Mouse (Mus musculus): ENCODE results near the gene Ttc7b. TPM values are rescaled to one million over a fixed set of nuclear protein-coding genes. Genes with fewer than 3 reads are reported as not detected.
A peak's percentile ranks its signal among the peaks of the same experiment; 100 is the strongest.

Gene Ttc7b
- polyA plus RNA-seq, 1 experiment from 2014 or later = 5.6 TPM

GRCm38 (mm10) chr12:100299322-100299726, 221.3 kb downstream of the Ttc7b start:
- Histone ChIP-seq H3K9ac (no peak overlapping the region), H3K4me3 (replicated peaks) (no peak overlapping the region), H3K27me3 (no peaks in the 10 kb centered on the region), H3K4me2 (replicated peaks) (no peak overlapping the region), H3K36me3 (peaks cover 4% of the 10 kb centered on the region; the same call in 1 of the 2 replicates), H3K9me3 (replicated peaks) (no peaks in the 10 kb centered on the region), H3K4me1 (0 out of 2 replicates have a peak, but pooled peaks cover 2% of the 10 kb centered on the region), H3K27ac (replicated peaks) (0 out of 2 replicates have a peak overlapping the region, but pooled peaks have one; percentile 8)
- WGBS = 80% methylated on average over 8 of the region's 8 CpGs
- ATAC-seq (ENCODE audit: insufficient number of reproducible peaks, low FRiP score, low TSS enrichment, low read depth) = no peak

- H3K9me3 ChIP-seq (replicated peaks) = no peaks in the 10 kb centered on the region
- H3K4me2 ChIP-seq (replicated peaks) = no peak overlapping the region
- ATAC-seq (ENCODE audit: insufficient number of reproducible peaks, low FRiP score, low TSS enrichment, low read depth) = no peak
- H3K4me3 ChIP-seq (replicated peaks) = no peak overlapping the region
- H3K4me1 ChIP-seq = peaks cover 5% of the 10 kb centered on the region
- WGBS = 81% methylated on average over 2 of the region's 2 CpGs
- peaks cover 4% of the 10 kb centered on the region; the same call in 1 of the 2 replicates for H3K36me3 ChIP-seq
- no peaks in the 10 kb centered on the region for H3K27me3 ChIP-seq
- no peak overlapping the region for H3K9ac ChIP-seq
- H3K27ac ChIP-seq (replicated peaks) = 0 out of 2 replicates have a peak overlapping the region, but pooled peaks have one; percentile 8
Measured at GRCm38 (mm10) chr12:100298788-100299187, 221.8 kb downstream of the Ttc7b start.

DNA sequence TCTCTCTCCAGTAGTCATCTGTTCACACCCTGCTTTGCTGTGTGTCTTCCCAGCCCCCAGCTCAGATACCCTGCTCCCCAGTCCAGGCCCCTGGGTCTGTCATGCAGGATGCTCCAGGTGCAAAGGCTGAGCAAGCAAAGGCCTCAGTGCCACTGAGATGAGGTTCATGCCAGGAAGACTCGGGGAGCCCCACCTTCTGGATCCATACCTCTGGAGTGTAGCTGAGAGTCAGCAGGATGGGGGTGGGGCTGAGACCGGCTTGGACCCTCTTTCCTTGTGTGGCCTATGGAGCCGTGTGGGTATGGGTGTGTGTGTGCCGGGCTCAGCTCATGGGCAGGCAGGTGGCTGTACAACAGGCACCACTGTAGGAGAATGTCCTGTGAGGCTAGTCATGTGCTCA, 222.7 kb downstream of the Ttc7b start:
- 87% methylated on average over 4 of the region's 4 CpGs for WGBS
- no peaks in the 10 kb centered on the region for H3K9me3 ChIP-seq (replicated peaks)
- peaks cover 12% of the 10 kb centered on the region for H3K4me1 ChIP-seq
- ATAC-seq (ENCODE audit: insufficient number of reproducible peaks, low FRiP score, low TSS enrichment, low read depth) = no peak
- no peak overlapping the region for H3K9ac ChIP-seq
- H3K36me3 ChIP-seq = peaks cover 4% of the 10 kb centered on the region; the same call in 1 of the 2 replicates
- H3K4me3 ChIP-seq (replicated peaks) = no peak overlapping the region
- H3K4me2 ChIP-seq (replicated peaks) = no peak overlapping the region
- no peak overlapping the region for H3K27ac ChIP-seq (replicated peaks)
- no peaks in the 10 kb centered on the region for H3K27me3 ChIP-seq

GRCm38 (mm10) chr12:100294457-100294856, 226.2 kb downstream of the Ttc7b start:
- H3K4me3 ChIP-seq (replicated peaks) = no peak overlapping the region
- no peak for ATAC-seq (ENCODE audit: insufficient number of reproducible peaks, low FRiP score, low TSS enrichment, low read depth)
- WGBS = 82% methylated on average over 2 of the region's 2 CpGs
- no peaks in the 10 kb centered on the region for H3K36me3 ChIP-seq
- H3K9ac ChIP-seq = no peak overlapping the region
- H3K27ac ChIP-seq (replicated peaks) = peak overlapping the region; percentile 63; the same call in 1 of the 2 replicates
- H3K4me2 ChIP-seq (replicated peaks) = no peak overlapping the region
- H3K4me1 ChIP-seq = peaks cover 35% of the 10 kb centered on the region
- H3K9me3 ChIP-seq (replicated peaks) = no peaks in the 10 kb centered on the region
- H3K27me3 ChIP-seq = no peaks in the 10 kb centered on the region

GRCm38 (mm10) chr12:100293956-100294355, 226.7 kb downstream of the Ttc7b start:
- H3K27me3 ChIP-seq = no peaks in the 10 kb centered on the region
- ATAC-seq (ENCODE audit: insufficient number of reproducible peaks, low FRiP score, low TSS enrichment, low read depth) = no peak
- no peak overlapping the region for H3K4me2 ChIP-seq (replicated peaks)
- WGBS = 59% methylated on average over 9 of the region's 9 CpGs
- no peak overlapping the region for H3K9ac ChIP-seq
- no peaks in the 10 kb centered on the region for H3K36me3 ChIP-seq
- no peak overlapping the region for H3K4me3 ChIP-seq (replicated peaks)
- peaks cover 40% of the 10 kb centered on the region for H3K4me1 ChIP-seq
- peak overlapping the region; percentile 65; the same call in 1 of the 2 replicates for H3K27ac ChIP-seq (replicated peaks)
- H3K9me3 ChIP-seq (replicated peaks) = no peaks in the 10 kb centered on the region

DNA sequence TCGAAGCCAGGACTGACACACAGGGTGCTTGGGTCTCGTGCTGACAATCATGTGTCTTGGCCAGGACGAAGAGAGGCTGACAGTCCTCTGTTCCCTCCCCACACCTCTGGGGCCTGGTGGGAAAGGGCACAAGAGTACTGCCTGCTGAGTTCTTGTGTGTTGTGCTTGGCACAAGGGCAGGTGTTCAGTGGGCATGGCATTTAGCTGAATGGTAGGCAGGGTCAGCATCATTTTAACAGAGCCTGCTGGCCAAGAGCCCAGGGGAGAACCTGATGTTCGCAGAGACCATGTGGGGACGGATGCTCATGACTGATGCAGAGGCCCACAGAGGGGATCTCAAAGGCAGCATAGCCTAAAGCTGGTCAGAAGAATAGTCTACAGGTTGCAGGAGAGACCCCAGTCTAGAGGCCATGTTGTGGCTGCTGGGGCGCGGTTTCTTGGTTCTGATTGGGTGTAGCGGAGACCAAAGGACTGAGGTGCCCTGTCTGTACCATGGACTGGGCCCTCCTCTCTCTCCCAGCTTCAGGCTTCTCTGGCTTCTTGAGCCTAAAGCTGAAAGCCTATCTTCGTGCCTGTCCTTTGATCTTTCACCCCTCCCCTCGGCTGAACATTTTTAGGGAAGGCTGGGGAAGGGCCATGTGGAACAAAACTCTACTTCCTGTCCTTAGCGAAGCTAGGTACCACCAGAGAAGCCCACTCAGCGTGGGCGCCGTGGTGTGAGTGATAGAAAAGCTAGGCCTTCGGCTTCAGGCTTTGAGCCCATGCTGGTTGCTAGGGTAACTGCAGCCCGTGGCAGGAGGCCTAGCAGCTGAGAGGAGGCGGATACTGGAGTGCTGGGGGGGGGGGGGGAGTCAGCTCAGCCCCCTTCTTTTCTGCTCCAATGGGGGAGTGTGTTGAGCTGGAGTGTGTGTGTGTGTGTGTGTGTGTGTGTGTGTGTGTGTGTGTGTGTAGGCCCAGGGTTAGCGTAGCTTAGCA, 229.6 kb downstream of the Ttc7b start:
- ATAC-seq (ENCODE audit: insufficient number of reproducible peaks, low FRiP score, low TSS enrichment, low read depth) = peak; percentile 44; the same call in 1 of the 2 replicates
- Histone ChIP-seq H3K27ac (replicated peaks) (peak overlapping the region; percentile 75; the same call in 1 of the 2 replicates), H3K9me3 (replicated peaks) (no peaks in the 10 kb centered on the region), H3K4me2 (replicated peaks) (no peak overlapping the region), H3K4me3 (replicated peaks) (no peak overlapping the region), H3K4me1 (peaks cover 42% of the 10 kb centered on the region), H3K27me3 (no peaks in the 10 kb centered on the region), H3K36me3 (no peaks in the 10 kb centered on the region), H3K9ac (no peak overlapping the region)
- 43% methylated on average over 18 of the region's 18 CpGs for WGBS

DNA sequence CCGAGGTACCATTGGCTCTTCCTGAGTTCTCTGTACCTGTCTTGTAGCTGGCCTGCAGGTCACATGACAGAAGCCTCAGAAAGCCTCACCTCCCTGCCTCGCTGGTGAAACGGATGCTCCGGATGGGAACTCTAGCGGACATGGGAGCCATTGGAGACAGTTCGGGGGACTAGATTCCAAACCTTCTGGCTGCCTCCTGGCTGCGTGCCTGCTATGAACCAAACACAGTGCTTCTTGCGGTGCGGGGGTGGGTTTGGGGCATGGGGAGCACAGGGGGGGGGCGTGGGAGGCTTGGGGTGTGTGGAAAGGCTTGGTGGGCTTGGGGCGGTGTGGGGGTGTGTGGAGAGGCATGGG, 230.5 kb downstream of the Ttc7b start:
- Histone ChIP-seq H3K4me2 (replicated peaks) (no peak overlapping the region), H3K9ac (no peak overlapping the region), H3K27ac (replicated peaks) (peak overlapping the region; percentile 75), H3K9me3 (replicated peaks) (no peaks in the 10 kb centered on the region), H3K36me3 (no peaks in the 10 kb centered on the region), H3K4me1 (peaks cover 42% of the 10 kb centered on the region), H3K27me3 (no peaks in the 10 kb centered on the region), H3K4me3 (replicated peaks) (no peak overlapping the region)
- WGBS = 38% methylated on average over 11 of the region's 11 CpGs
- ATAC-seq (ENCODE audit: insufficient number of reproducible peaks, low FRiP score, low TSS enrichment, low read depth) = no peak

GRCm38 (mm10) chr12:100289267-100290177, 231.1 kb downstream of the Ttc7b start:
- Histone ChIP-seq H3K9ac (no peak overlapping the region), H3K27ac (replicated peaks) (peak overlapping the region; percentile 75), H3K9me3 (replicated peaks) (no peaks in the 10 kb centered on the region), H3K4me2 (replicated peaks) (no peak overlapping the region), H3K4me3 (replicated peaks) (no peak overlapping the region), H3K4me1 (peaks cover 42% of the 10 kb centered on the region), H3K27me3 (no peaks in the 10 kb centered on the region), H3K36me3 (no peaks in the 10 kb centered on the region)
- ATAC-seq (ENCODE audit: insufficient number of reproducible peaks, low FRiP score, low TSS enrichment, low read depth) = peak; percentile 61; the same call in 1 of the 2 replicates
- 20% methylated on average over 8 of the region's 8 CpGs for WGBS

GRCm38 (mm10) chr12:100288018-100288417, 232.6 kb downstream of the Ttc7b start:
- 75% methylated on average over 5 of the region's 5 CpGs for WGBS
- no peaks in the 10 kb centered on the region for H3K36me3 ChIP-seq
- ATAC-seq (ENCODE audit: insufficient number of reproducible peaks, low FRiP score, low TSS enrichment, low read depth) = no peak
- H3K4me2 ChIP-seq (replicated peaks) = no peak overlapping the region
- peaks cover 30% of the 10 kb centered on the region for H3K4me1 ChIP-seq
- no peak overlapping the region for H3K27ac ChIP-seq (replicated peaks)
- no peak overlapping the region for H3K9ac ChIP-seq
- H3K9me3 ChIP-seq (replicated peaks) = no peaks in the 10 kb centered on the region
- no peaks in the 10 kb centered on the region for H3K27me3 ChIP-seq
- no peak overlapping the region for H3K4me3 ChIP-seq (replicated peaks)

DNA sequence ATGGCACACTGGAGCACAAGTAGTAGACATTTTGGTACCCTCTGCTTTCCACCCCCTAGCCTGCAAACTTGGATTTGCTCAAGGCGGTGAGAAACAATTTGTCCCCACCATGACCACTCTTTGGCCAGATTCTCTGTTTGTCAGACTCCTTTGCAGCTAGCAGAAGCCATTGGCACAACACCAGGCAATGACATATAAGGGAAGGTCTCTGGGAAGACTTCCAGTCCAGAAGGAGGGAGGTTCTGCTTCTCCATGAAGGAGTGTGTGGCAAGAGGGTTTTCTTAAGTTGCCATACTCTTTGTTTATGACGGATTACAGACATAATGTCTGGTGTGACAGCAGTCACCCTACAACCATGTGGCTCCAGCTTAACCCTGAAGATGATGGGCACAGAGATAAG, 233.1 kb downstream of the Ttc7b start:
- no peaks in the 10 kb centered on the region for H3K9me3 ChIP-seq (replicated peaks)
- no peak overlapping the region for H3K4me2 ChIP-seq (replicated peaks)
- no peaks in the 10 kb centered on the region for H3K27me3 ChIP-seq
- H3K4me1 ChIP-seq = peaks cover 31% of the 10 kb centered on the region
- no peak for ATAC-seq (ENCODE audit: insufficient number of reproducible peaks, low FRiP score, low TSS enrichment, low read depth)
- no peak overlapping the region for H3K9ac ChIP-seq
- no peak overlapping the region for H3K4me3 ChIP-seq (replicated peaks)
- WGBS = 89% methylated on average over 2 of the region's 2 CpGs
- H3K27ac ChIP-seq (replicated peaks) = no peak overlapping the region
- H3K36me3 ChIP-seq = no peaks in the 10 kb centered on the region

DNA sequence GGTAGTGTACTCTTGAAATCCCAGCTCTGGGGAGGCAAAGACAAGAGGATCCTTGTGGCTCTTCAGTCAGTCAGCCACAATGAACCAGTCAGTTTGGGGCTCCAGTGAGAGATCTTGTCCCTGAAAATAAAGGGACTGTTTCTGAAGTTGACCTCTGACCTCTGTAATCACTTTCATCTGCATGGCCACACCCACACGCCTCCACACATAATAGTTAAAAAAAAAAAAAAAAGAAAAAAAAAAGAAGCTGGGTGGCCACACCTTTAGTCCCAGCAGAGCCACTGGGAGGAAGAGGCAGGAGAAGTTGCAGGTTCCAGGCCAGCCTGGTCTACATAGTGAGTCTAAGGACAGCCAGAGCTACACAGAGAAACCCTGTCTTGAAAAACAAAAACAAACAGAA, 237.3 kb downstream of the Ttc7b start:
- 52% methylated on average over 1 of the region's 1 CpGs for WGBS
- Histone ChIP-seq H3K9me3 (replicated peaks) (no peaks in the 10 kb centered on the region), H3K4me2 (replicated peaks) (no peak overlapping the region), H3K36me3 (no peaks in the 10 kb centered on the region), H3K4me3 (replicated peaks) (no peak overlapping the region), H3K4me1 (peaks cover 23% of the 10 kb centered on the region), H3K27ac (replicated peaks) (no peak overlapping the region), H3K9ac (no peak overlapping the region), H3K27me3 (no peaks in the 10 kb centered on the region)
- no peak for ATAC-seq (ENCODE audit: insufficient number of reproducible peaks, low FRiP score, low TSS enrichment, low read depth)

Measured in embryonic facial prominence, embryonic 15.5 days (tissue).